Mouse (Mus musculus) testis, adult 2 months (tissue): ENCODE measurements at regions not wholly inside any gene's neighbourhood (a gene's known extent, or its start where the extent isn't known, plus 50 kb on each side); places are given as distances from the start of the nearest gene placed in this dataset.

Experiments
- CTCF ChIP-seq: fragments of 200-500 bp; IDR thresholded peaks from 2 replicates; pipeline ENCODE4 v1.5.1; 2012; ENCODE audit warnings: low read depth, mild to moderate bottlenecking, inconsistent platforms, low read length, moderate library complexity; ENCODE audit not compliant: control insufficient read depth, insufficient read depth, insufficient replicate concordance
- POLR2A ChIP-seq: fragments of 200-500 bp; IDR thresholded peaks from 2 replicates; pipeline ENCODE4 v1.6.1; 2012; ENCODE audit warnings: low read depth, mild to moderate bottlenecking, inconsistent platforms, low read length, moderate library complexity; ENCODE audit not compliant: control insufficient read depth

GRCm38 (mm10) chr13:114726828-114727227 is 91.2 kb upstream of the Mocs2 start:
- TF ChIP-seq POLR2A (no peak), CTCF (no peak)
